Mouse (Mus musculus): ENCODE results near the gene Btnl10. TPM values are rescaled to one million over a fixed set of nuclear protein-coding genes. Genes with fewer than 3 reads are reported as not detected.

Btnl10 gene
- polyA plus RNA-seq, 1 experiment from 2014 or later, result not detected

DNA sequence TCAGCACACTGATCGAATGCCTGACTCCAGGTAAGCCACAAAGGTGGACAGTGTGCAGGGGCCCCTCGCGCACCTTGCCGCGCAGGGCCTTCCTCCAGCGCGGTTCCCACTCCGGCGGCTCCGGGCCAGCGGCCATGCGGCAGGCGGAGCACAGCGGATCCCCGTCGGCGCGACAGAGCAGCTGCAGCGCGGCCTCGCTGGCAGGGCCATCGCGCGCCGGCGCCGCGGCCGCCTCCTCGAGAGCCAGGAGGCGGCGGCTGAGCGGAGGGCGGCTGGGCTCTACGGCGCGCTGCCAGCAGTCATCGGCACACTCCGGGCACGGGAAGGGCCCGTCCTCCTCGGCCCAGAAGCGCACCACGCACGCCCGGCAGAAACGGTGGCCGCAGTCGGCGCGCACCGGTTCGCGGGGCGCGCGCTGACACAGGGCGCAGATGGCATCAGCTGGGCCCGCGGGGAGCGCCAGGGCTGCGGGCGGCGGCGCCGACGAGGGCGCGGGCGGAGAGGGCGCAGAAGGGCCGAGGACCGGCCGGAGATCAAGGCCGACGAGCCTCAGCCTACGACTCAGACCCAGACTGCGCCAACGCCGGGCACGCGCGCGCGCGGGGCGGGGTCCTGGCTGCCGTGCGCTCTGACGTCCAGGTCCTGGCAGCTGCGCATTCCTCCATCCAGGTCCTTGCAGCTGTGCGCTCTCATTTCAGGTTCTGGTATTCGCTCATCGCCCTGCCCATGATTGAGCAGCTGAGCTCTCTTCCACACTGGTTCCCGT lies 20.8 kb downstream of the Btnl10 start, which contains the start of gene Rnf187:
Gene Rnf187, minus strand, starts transcription at position 595 of the 766 bp plus-strand sequence.
- peak; percentile 96 for ATAC-seq (ENCODE audit: insufficient number of reproducible peaks, insufficient read depth, low FRiP score, low read depth)
- Histone ChIP-seq H3K27me3 (ENCODE audit: control insufficient read depth, insufficient read depth, low read length) (no peaks in the 10 kb centered on the region), H3K4me2 (replicated peaks; ENCODE audit: low read depth, low read length) (peak within 1 kb of the TSS; percentile 94), H3K4me3 (ENCODE audit: low read depth, low read length) (peak within 1 kb of the TSS; percentile 97), H3K9ac (replicated peaks; ENCODE audit: low read depth, low read length) (peak within 1 kb of the TSS; percentile 97), H3K4me1 (ENCODE audit: control insufficient read depth, insufficient read depth, low read length) (peaks cover 13% of the 10 kb centered on the region), H3K9me3 (ENCODE audit: control insufficient read depth, low read depth, low read length) (no peaks in the 10 kb centered on the region), H3K27ac (ENCODE audit: low read length) (peak within 1 kb of the TSS; percentile 94), H3K36me3 (ENCODE audit: control insufficient read depth, insufficient read depth, low read length) (peaks cover 27% of the 10 kb centered on the region)
- under 1% methylated on average over 71 of the region's 95 CpGs for WGBS

DNA sequence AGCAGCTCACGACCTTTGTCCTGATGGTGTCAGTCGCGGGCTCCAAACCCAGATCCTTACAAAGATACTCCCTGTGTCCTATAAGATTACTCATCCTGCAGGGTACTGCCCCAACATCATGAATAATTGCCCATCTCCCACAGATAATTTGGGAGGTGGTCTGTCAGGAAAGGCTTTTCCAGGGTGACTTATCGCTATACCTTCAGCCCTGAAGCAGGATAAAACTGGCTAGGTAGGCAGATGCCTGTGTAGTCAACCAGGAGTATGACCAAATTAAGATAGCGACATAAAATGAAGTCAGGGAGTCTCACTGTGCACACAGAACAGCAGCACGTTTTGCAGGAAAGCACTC lies 21.4 kb downstream of the Btnl10 start:
- peak overlapping the region; percentile 94; the same call in 1 of the 2 replicates for H3K27ac ChIP-seq (ENCODE audit: low read length)
- peak overlapping the region; percentile 94 for H3K4me2 ChIP-seq (replicated peaks; ENCODE audit: low read depth, low read length)
- WGBS, result 13% methylated on average over 6 of the region's 6 CpGs
- ATAC-seq (ENCODE audit: insufficient number of reproducible peaks, insufficient read depth, low FRiP score, low read depth), result 0 out of 2 replicates have a peak, but pooled peaks have one; percentile 15
- H3K4me1 ChIP-seq (ENCODE audit: control insufficient read depth, insufficient read depth, low read length), result peaks cover 13% of the 10 kb centered on the region
- H3K4me3 ChIP-seq (ENCODE audit: low read depth, low read length), result peak overlapping the region; percentile 97
- no peaks in the 10 kb centered on the region for H3K27me3 ChIP-seq (ENCODE audit: control insufficient read depth, insufficient read depth, low read length)
- peak overlapping the region; percentile 97 for H3K9ac ChIP-seq (replicated peaks; ENCODE audit: low read depth, low read length)
- H3K9me3 ChIP-seq (ENCODE audit: control insufficient read depth, low read depth, low read length), result no peaks in the 10 kb centered on the region
- peaks cover 21% of the 10 kb centered on the region for H3K36me3 ChIP-seq (ENCODE audit: control insufficient read depth, insufficient read depth, low read length)

DNA sequence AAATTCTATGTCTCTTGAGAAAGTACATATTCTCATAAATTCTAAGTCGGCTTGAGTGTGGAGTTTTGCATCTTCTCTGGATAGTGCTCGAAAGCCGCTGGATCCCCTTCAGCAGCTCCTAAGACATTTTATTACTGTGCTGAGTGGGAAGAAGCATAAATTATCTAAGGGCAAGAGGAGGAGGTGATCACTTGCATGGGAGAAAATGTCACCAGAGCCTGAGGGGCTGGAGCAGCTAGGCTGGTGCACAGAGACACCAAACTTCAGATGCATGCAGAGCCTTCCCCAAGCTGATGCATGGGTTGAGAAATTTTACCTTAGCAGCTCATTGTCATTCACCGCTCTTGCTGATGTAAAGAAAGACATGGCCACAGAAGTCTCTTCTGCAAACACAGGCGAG lies 26.4 kb downstream of the Btnl10 start:
- WGBS, result 70% methylated on average over 5 of the region's 5 CpGs
- ATAC-seq (ENCODE audit: insufficient number of reproducible peaks, insufficient read depth, low FRiP score, low read depth), result no peak
- Histone ChIP-seq H3K9me3 (ENCODE audit: control insufficient read depth, low read depth, low read length) (no peaks in the 10 kb centered on the region), H3K27ac (ENCODE audit: low read length) (no peak overlapping the region), H3K27me3 (ENCODE audit: control insufficient read depth, insufficient read depth, low read length) (no peaks in the 10 kb centered on the region), H3K4me1 (ENCODE audit: control insufficient read depth, insufficient read depth, low read length) (peaks cover 3% of the 10 kb centered on the region; the same call in 1 of the 2 replicates), H3K4me3 (ENCODE audit: low read depth, low read length) (no peak overlapping the region), H3K4me2 (replicated peaks; ENCODE audit: low read depth, low read length) (no peak overlapping the region), H3K36me3 (ENCODE audit: control insufficient read depth, insufficient read depth, low read length) (no peaks in the 10 kb centered on the region), H3K9ac (replicated peaks; ENCODE audit: low read depth, low read length) (no peak overlapping the region)

- no peaks in the 10 kb centered on the region for H3K9me3 ChIP-seq (ENCODE audit: control insufficient read depth, low read depth, low read length)
- no peak overlapping the region for H3K9ac ChIP-seq (replicated peaks; ENCODE audit: low read depth, low read length)
- no peak for ATAC-seq (ENCODE audit: insufficient number of reproducible peaks, insufficient read depth, low FRiP score, low read depth)
- no peaks in the 10 kb centered on the region for H3K27me3 ChIP-seq (ENCODE audit: control insufficient read depth, insufficient read depth, low read length)
- H3K27ac ChIP-seq (ENCODE audit: low read length), result no peak overlapping the region
- WGBS, result 80% methylated on average over 3 of the region's 3 CpGs
- H3K4me2 ChIP-seq (replicated peaks; ENCODE audit: low read depth, low read length), result no peak overlapping the region
- H3K4me1 ChIP-seq (ENCODE audit: control insufficient read depth, insufficient read depth, low read length), result peaks cover 3% of the 10 kb centered on the region; the same call in 1 of the 2 replicates
- no peak overlapping the region for H3K4me3 ChIP-seq (ENCODE audit: low read depth, low read length)
- H3K36me3 ChIP-seq (ENCODE audit: control insufficient read depth, insufficient read depth, low read length), result no peaks in the 10 kb centered on the region
These were observed 29.6 kb downstream of the Btnl10 start for GRCm38 (mm10) chr11:58947306-58947705.

GRCm38 (mm10) chr11:58947798-58948528 lies 30.3 kb downstream of the Btnl10 start:
- 12% methylated on average over 23 of the region's 23 CpGs for WGBS
- H3K27me3 ChIP-seq (ENCODE audit: control insufficient read depth, insufficient read depth, low read length), result no peaks in the 10 kb centered on the region
- 0 out of 2 replicates have a peak overlapping the region, but pooled peaks have one; percentile 28 for H3K9ac ChIP-seq (replicated peaks; ENCODE audit: low read depth, low read length)
- no peaks in the 10 kb centered on the region for H3K36me3 ChIP-seq (ENCODE audit: control insufficient read depth, insufficient read depth, low read length)
- H3K4me3 ChIP-seq (ENCODE audit: low read depth, low read length), result peak overlapping the region; percentile 39
- peak overlapping the region; percentile 87 for H3K27ac ChIP-seq (ENCODE audit: low read length)
- ATAC-seq (ENCODE audit: insufficient number of reproducible peaks, insufficient read depth, low FRiP score, low read depth), result peak; percentile 34; the same call in 1 of the 2 replicates
- H3K9me3 ChIP-seq (ENCODE audit: control insufficient read depth, low read depth, low read length), result no peaks in the 10 kb centered on the region
- H3K4me1 ChIP-seq (ENCODE audit: control insufficient read depth, insufficient read depth, low read length), result peaks cover 3% of the 10 kb centered on the region; the same call in 1 of the 2 replicates
- H3K4me2 ChIP-seq (replicated peaks; ENCODE audit: low read depth, low read length), result peak overlapping the region; percentile 69

GRCm38 (mm10) chr11:58948542-58949479 lies 31.1 kb downstream of the Btnl10 start, which contains the start of gene Hist3h2ba:
Hist3h2ba (plus strand) TSS chr11:58948920.
- under 1% methylated on average over 48 of the region's 48 CpGs for WGBS
- H3K9ac ChIP-seq (replicated peaks; ENCODE audit: low read depth, low read length), result peak within 1 kb of the TSS; percentile 39
- peak; percentile 88 for ATAC-seq (ENCODE audit: insufficient number of reproducible peaks, insufficient read depth, low FRiP score, low read depth)

DNA sequence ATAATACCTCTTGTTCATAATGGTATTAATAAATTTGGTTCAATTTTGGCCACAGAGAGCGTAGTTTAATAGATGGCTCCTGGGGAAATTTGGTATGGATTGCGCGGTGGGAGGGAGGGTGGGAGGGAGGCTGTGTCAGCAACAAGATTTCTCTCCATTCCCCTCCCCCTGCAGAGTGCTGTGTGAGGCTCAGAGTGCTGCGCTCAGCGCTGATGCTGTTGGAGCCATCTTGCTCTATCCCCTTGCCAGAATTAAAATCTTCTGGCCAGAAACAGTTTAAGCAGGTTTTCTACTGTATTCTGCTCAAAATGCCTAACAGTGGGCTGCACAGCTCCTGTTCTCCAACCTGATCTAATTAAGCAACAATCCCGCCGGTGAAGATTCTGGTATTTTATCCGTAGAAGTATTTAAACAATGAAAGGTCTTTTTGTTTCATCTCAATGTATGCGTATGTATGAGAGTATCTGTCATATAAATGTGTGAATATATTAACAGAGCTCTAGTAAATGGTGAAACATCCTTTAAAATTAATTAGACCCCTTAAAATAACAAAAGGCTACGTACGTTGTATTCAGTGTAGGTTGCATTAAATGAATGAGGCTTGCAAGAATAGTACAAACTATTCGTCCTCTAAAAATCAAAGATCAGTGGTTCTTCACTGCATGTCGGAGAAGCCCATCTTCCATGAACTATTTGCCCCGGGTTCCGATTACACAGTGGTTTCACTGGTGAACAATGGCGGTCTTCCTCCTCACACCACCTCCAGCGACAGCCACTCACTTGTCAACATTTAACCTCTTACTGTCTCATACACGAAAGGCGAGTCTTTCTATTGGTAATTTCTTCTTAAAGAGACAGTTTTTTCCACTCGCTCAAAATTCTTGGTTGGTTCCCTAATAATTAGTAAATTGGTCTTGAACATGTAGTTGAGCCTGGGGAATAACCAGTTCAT lies 32.0 kb downstream of the Btnl10 start:
- H3K4me1 ChIP-seq (ENCODE audit: control insufficient read depth, insufficient read depth, low read length), result peaks cover 3% of the 10 kb centered on the region; the same call in 1 of the 2 replicates
- H3K27me3 ChIP-seq (ENCODE audit: control insufficient read depth, insufficient read depth, low read length), result no peaks in the 10 kb centered on the region
- no peaks in the 10 kb centered on the region for H3K9me3 ChIP-seq (ENCODE audit: control insufficient read depth, low read depth, low read length)
- H3K4me3 ChIP-seq (ENCODE audit: low read depth, low read length), result peak overlapping the region; percentile 39
- peak overlapping the region; percentile 69 for H3K4me2 ChIP-seq (replicated peaks; ENCODE audit: low read depth, low read length)
- H3K27ac ChIP-seq (ENCODE audit: low read length), result peak overlapping the region; percentile 89
- H3K9ac ChIP-seq (replicated peaks; ENCODE audit: low read depth, low read length), result peak overlapping the region; percentile 39
- no peaks in the 10 kb centered on the region for H3K36me3 ChIP-seq (ENCODE audit: control insufficient read depth, insufficient read depth, low read length)
- WGBS, result 8% methylated on average over 20 of the region's 20 CpGs
- ATAC-seq (ENCODE audit: insufficient number of reproducible peaks, insufficient read depth, low FRiP score, low read depth), result no peak

More at GRCm38 (mm10) chr11:58948542-58949479, 31.1 kb downstream of the Btnl10 start, which contains the start of gene Hist3h2ba:
- Histone ChIP-seq H3K4me1 (ENCODE audit: control insufficient read depth, insufficient read depth, low read length) (peaks cover 3% of the 10 kb centered on the region; the same call in 1 of the 2 replicates), H3K27ac (ENCODE audit: low read length) (peak within 1 kb of the TSS; percentile 89), H3K27me3 (ENCODE audit: control insufficient read depth, insufficient read depth, low read length) (no peaks in the 10 kb centered on the region), H3K36me3 (ENCODE audit: control insufficient read depth, insufficient read depth, low read length) (no peaks in the 10 kb centered on the region), H3K4me3 (ENCODE audit: low read depth, low read length) (peak within 1 kb of the TSS; percentile 39), H3K4me2 (replicated peaks; ENCODE audit: low read depth, low read length) (peak within 1 kb of the TSS; percentile 69), H3K9me3 (ENCODE audit: control insufficient read depth, low read depth, low read length) (no peaks in the 10 kb centered on the region)

All from stomach, embryonic 14.5 days (tissue).